Mouse (Mus musculus): ENCODE measurements around the gene Borcs6.

DNA sequence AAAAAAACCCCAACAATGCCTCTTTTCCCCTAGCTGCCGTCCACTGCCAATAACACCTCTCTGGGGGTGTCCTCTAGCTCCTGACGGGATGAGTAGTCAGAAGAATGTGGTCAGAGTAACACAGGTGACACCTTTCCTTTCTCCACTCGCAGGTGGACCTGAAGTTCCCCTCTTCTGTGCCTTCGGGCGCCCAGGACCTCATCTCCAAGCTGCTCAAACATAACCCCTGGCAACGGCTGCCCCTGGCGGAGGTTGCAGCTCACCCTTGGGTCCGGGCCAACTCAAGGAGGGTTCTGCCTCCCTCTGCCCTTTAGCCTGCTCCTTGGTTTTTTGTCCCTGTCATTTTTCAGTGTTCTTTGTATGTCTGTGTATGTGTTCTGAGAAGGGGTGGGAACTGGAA is 8.8 kb upstream of the Borcs6 start:
- no peak for TF ChIP-seq CTCF (IDR thresholded peaks at IDR 0.05; ENCODE audit: insufficient read depth, low read depth, low read length)
- no peak for TF ChIP-seq POLR2A (IDR thresholded peaks at IDR 0.05; ENCODE audit: insufficient read depth, low read depth, low read length)

All from olfactory bulb, adult 2 months (tissue).